Mouse (Mus musculus) kidney, embryonic 14.5 days (tissue): Measurements from ENCODE around the gene Fgb. TPM values are rescaled to one million over a fixed set of nuclear protein-coding genes. Genes with fewer than 3 reads are reported as not detected.

ENCODE experiments used
- ATAC-seq: fragments of 200-750 bp; cut with Nextera tagmentation; 2 replicates; pipeline ENCODE4 v1.8.0; 2017; ENCODE audit warnings: moderate number of reproducible peaks, mild to moderate bottlenecking, moderate TSS enrichment, moderate library complexity; ENCODE audit not compliant: low FRiP score, low TSS enrichment
- H3K27ac ChIP-seq: fragments of 300-500 bp; sonication (generic); 2 replicates; pipeline ENCODE4 v1.5.1; 2014; ENCODE audit warnings: low read depth, mild to moderate bottlenecking, low read length, moderate library complexity, mixed read lengths
- H3K27me3 ChIP-seq: fragments of 300-500 bp; sonication (generic); 2 replicates; pipeline ENCODE4 v1.6.1; 2014; ENCODE audit warnings: mild to moderate bottlenecking, low read length; ENCODE audit not compliant: control insufficient read depth, insufficient read depth
- H3K36me3 ChIP-seq: fragments of 300-500 bp; sonication (generic); 2 replicates; pipeline ENCODE4 v1.6.1; 2014; ENCODE audit warnings: low read length, mixed read lengths; ENCODE audit not compliant: control insufficient read depth, insufficient read depth
- H3K4me1 ChIP-seq: fragments of 300-500 bp; sonication (generic); 2 replicates; pipeline ENCODE4 v1.6.1; 2014; ENCODE audit warnings: low read length, mixed read lengths; ENCODE audit not compliant: control insufficient read depth, insufficient read depth
- H3K4me2 ChIP-seq: fragments of 300-500 bp; sonication (generic); replicated peaks from 2 replicates; pipeline ENCODE4 v1.6.1; 2014; ENCODE audit warnings: low read depth, mild to moderate bottlenecking, low read length
- H3K4me3 ChIP-seq: fragments of 300-500 bp; sonication (generic); 2 replicates; pipeline ENCODE4 v1.5.1; 2014; ENCODE audit warnings: mild to moderate bottlenecking, low read length
- H3K9ac ChIP-seq: fragments of 300-500 bp; sonication (generic); 2 replicates; pipeline ENCODE4 v1.6.1; 2014; ENCODE audit warnings: low read depth, mild to moderate bottlenecking, low read length, moderate library complexity
- H3K9me3 ChIP-seq: fragments of 300-500 bp; sonication (generic); 2 replicates; pipeline ENCODE4 v1.6.1; 2016; ENCODE audit warnings: low read length; ENCODE audit not compliant: control insufficient read depth
- WGBS: fragments of 180-500 bp; shearing (Covaris S2); extraction: QIAGEN DNeasy Blood & Tissue Kit; methylation state at CpG from one replicate; pipeline ENCODE4 v1.1.7; 2014; 5-methylcytosine and 5-hydroxymethylcytosine counted together
- polyA plus RNA-seq: library from polyadenylated mRNA; unstranded; fragments of >200 nt; fragmentation: Nextera tagmentation; extraction: Ambion mirVana; gene quantifications from 2 replicates; pipeline ENCODE4 v1.2.1, GENCODE M21; 2014

Gene Fgb
- 1.1 and 1.3 TPM in 2 replicates for polyA plus RNA-seq

DNA sequence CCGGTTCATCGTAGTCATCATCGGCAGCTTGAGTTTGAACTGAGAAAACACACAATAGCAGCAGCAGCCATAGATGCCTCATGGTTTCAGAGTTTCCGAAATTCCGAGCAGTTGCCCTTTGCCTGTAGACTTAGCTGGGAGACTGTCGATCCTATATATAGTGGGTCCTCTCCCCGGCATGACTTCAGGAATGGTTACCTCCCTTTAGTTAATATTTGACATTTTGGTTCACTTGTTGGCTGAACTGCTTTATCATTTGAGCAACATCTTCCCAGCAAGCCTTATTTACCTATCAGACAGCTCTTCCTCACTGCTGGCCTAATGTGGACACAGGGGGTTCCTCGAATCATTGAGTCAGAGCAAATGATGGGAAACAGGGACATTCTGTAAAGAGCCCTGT lies at the start of gene Fgb:
Gene Fgb (minus strand): TSS at position 184 of the 400 bp plus-strand sequence.
- Histone ChIP-seq H3K9ac (no peak within 1 kb of the TSS), H3K9me3 (no peaks in the 10 kb centered on the region), H3K4me2 (no peak within 1 kb of the TSS), H3K27ac (no peak within 1 kb of the TSS), H3K27me3 (no peaks in the 10 kb centered on the region), H3K4me3 (no peak within 1 kb of the TSS), H3K4me1 (no peaks in the 10 kb centered on the region), H3K36me3 (no peaks in the 10 kb centered on the region)
- ATAC-seq: no peak
- WGBS: 83% methylated on average over 8 of the region's 8 CpGs

DNA sequence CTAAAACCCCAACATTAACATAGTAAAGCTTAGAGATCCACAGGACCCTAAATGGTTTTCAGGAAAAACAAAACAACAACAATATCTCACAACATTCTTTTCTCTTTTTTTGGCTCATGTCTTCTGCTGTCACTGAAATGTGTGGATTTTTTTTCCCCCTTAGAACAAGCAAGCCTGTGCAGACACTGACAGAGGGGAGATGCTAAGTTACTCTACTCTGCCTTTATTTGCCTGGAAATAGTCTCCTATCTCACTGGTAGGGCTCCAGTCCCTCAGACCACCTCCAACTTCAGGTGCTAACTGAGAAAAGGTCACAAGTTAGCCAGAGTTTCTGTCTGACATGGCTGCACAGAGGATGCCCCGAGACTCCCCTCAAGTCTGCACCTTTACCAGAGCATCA lies 49.5 kb upstream of the Fgb start:
- no peak overlapping the region; the same call in 1 of the 2 replicates for H3K4me3 ChIP-seq
- no peaks in the 10 kb centered on the region for H3K27me3 ChIP-seq
- H3K9ac ChIP-seq: no peak overlapping the region
- H3K4me2 ChIP-seq: peak overlapping the region; percentile 45
- H3K9me3 ChIP-seq: no peaks in the 10 kb centered on the region
- H3K36me3 ChIP-seq: no peaks in the 10 kb centered on the region
- 89% methylated on average over 1 of the region's 1 CpGs for WGBS
- H3K27ac ChIP-seq: no peak overlapping the region
- no peak for ATAC-seq
- 0 out of 2 replicates have a peak, but pooled peaks cover 5% of the 10 kb centered on the region for H3K4me1 ChIP-seq

DNA sequence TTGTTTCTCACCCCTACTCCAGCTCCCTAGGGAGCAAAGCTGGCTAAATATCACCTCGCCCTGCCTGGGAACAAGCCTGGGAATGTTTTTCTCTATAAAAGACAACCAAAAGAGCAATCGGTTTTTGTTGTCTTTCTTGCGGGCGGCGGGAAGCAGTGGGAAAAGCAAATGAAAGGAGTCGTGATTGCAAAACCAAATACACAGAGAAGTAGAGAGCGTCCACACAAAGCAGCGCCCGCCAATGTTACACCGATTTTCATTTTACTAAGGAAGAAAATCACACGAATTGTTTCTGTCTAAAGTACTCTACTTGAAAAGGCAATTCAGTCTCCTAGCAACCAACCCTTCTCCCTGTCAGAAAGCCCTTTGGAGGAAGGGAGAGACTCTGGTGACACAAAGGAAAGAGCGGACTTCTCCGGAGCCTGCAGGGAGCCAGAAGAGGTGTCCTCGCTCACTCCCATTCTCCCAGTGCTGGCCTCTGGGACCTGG lies 48.9 kb upstream of the Fgb start:
- Histone ChIP-seq H3K27me3 (no peaks in the 10 kb centered on the region), H3K9ac (peak overlapping the region; percentile 7; the same call in 1 of the 2 replicates), H3K36me3 (no peaks in the 10 kb centered on the region), H3K4me3 (peak overlapping the region; percentile 15; the same call in 1 of the 2 replicates), H3K4me2 (peak overlapping the region; percentile 45), H3K27ac (no peak overlapping the region), H3K4me1 (0 out of 2 replicates have a peak, but pooled peaks cover 5% of the 10 kb centered on the region), H3K9me3 (no peaks in the 10 kb centered on the region)
- 10% methylated on average over 14 of the region's 14 CpGs for WGBS
- no peak for ATAC-seq

- 85% methylated on average over 6 of the region's 6 CpGs for WGBS
- no peaks in the 10 kb centered on the region for H3K9me3 ChIP-seq
Observed at GRCm38 (mm10) chr3:83097586-83097985, 47.9 kb upstream of the Fgb start.

GRCm38 (mm10) chr3:83080567-83081055 lies 30.9 kb upstream of the Fgb start:
- H3K4me1 ChIP-seq: no peaks in the 10 kb centered on the region
- no peak overlapping the region for H3K9ac ChIP-seq
- no peaks in the 10 kb centered on the region for H3K36me3 ChIP-seq
- H3K9me3 ChIP-seq: no peaks in the 10 kb centered on the region
- ATAC-seq: peak; percentile 88
- WGBS: 1% methylated on average over 11 of the region's 11 CpGs
- no peak overlapping the region for H3K27ac ChIP-seq
- H3K4me3 ChIP-seq: peak overlapping the region; percentile 34
- H3K4me2 ChIP-seq: peak overlapping the region; percentile 63
- no peaks in the 10 kb centered on the region for H3K27me3 ChIP-seq

More at GRCm38 (mm10) chr3:83097586-83097985, 47.9 kb upstream of the Fgb start:
- no peak overlapping the region for H3K4me2 ChIP-seq
- H3K4me1 ChIP-seq: 0 out of 2 replicates have a peak, but pooled peaks cover 5% of the 10 kb centered on the region
- no peak overlapping the region for H3K4me3 ChIP-seq
- H3K27me3 ChIP-seq: no peaks in the 10 kb centered on the region
- H3K27ac ChIP-seq: no peak overlapping the region
- no peak for ATAC-seq
- H3K9ac ChIP-seq: no peak overlapping the region
- H3K36me3 ChIP-seq: no peaks in the 10 kb centered on the region

DNA sequence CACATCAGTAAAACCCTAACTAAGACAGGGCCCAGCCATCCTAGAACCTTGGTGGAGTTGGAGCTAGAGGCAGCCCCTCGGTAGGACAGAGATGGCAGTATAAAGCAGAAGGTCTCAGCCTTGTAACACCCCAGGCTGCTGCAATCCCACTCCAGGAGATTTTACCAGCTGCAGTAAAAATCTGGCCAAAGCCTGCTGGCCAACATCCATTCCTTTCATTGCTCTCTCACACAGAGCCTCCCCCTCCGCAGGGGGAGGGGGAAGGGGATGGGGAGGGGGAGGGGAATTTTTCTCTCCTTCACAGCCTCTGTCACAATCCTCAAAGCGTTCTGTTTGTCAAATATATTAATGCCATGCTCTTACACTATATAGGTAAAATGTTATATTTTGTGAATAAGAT lies 26.9 kb upstream of the Fgb start:
- Histone ChIP-seq H3K4me2 (no peak overlapping the region), H3K9ac (no peak overlapping the region)
- ATAC-seq: no peak

GRCm38 (mm10) chr3:83070231-83070630 lies 20.6 kb upstream of the Fgb start:
- H3K9me3 ChIP-seq: no peaks in the 10 kb centered on the region
- no peak overlapping the region for H3K4me2 ChIP-seq
- H3K36me3 ChIP-seq: peaks cover 71% of the 10 kb centered on the region
- 83% methylated on average over 4 of the region's 4 CpGs for WGBS
- H3K4me3 ChIP-seq: no peak overlapping the region
- H3K9ac ChIP-seq: no peak overlapping the region
- H3K27ac ChIP-seq: no peak overlapping the region
- no peak for ATAC-seq
- H3K4me1 ChIP-seq: no peaks in the 10 kb centered on the region
- no peaks in the 10 kb centered on the region for H3K27me3 ChIP-seq

More for the DNA sequence above, 26.9 kb upstream of the Fgb start:
- Histone ChIP-seq H3K4me1 (no peaks in the 10 kb centered on the region), H3K4me3 (no peak overlapping the region), H3K9me3 (no peaks in the 10 kb centered on the region), H3K27ac (no peak overlapping the region), H3K27me3 (no peaks in the 10 kb centered on the region), H3K36me3 (peaks cover 14% of the 10 kb centered on the region)
- 12% methylated on average over 3 of the region's 3 CpGs for WGBS

DNA sequence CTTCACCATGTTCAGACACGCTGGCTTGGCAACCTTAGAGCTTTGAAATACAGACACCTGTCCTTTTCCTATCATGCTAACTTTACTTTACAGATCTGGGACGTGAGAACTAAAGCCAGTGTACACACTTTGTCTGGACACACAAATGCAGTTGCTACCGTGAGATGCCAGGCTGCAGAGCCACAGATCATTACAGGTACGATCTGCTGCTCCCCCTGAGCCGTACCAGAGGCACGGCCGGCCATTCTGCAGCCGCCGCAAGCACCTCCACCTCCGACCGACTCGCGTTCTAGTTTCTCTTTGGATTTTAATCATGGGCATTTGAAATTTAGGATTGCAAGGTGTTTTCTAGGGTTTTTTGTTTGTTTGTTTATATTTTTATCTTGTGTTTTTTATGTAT lies 19.2 kb upstream of the Fgb start:
- Histone ChIP-seq H3K36me3 (peaks cover 75% of the 10 kb centered on the region), H3K9me3 (no peaks in the 10 kb centered on the region), H3K27me3 (no peaks in the 10 kb centered on the region), H3K27ac (no peak overlapping the region), H3K4me1 (no peaks in the 10 kb centered on the region), H3K9ac (no peak overlapping the region), H3K4me2 (no peak overlapping the region), H3K4me3 (no peak overlapping the region)
- 97% methylated on average over 13 of the region's 13 CpGs for WGBS
- ATAC-seq: no peak

- Histone ChIP-seq H3K9me3 (no peaks in the 10 kb centered on the region), H3K4me3 (no peak overlapping the region), H3K27ac (no peak overlapping the region), H3K4me2 (no peak overlapping the region), H3K4me1 (no peaks in the 10 kb centered on the region), H3K27me3 (no peaks in the 10 kb centered on the region), H3K9ac (no peak overlapping the region), H3K36me3 (peaks cover 81% of the 10 kb centered on the region)
- ATAC-seq: no peak
- 93% methylated on average over 9 of the region's 9 CpGs for WGBS
Observed at GRCm38 (mm10) chr3:83067920-83068319, 18.3 kb upstream of the Fgb start.
